In the genomic region with DNA sequence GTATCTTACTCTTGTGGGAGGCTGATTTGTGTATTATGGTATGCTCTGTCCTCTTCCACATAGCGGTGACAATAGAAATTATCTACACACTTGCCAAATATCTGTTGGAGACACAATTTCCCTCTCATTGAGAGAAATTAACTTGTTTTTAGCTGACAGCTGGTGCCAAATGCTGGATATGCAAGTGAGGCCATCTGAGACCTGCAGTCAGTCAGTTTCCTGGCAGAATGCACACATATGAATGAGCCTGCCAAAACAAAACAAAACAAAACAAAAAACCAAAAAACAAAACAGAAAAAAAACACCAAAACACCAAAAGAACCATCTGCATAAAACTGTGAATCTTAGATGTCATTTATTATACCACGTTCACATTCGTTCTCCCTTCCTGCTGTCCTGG, we compare ENCODE assay signal across 25 mouse cellular contexts.
A peak's percentile ranks its signal among the peaks of the same experiment; 100 is the strongest.
DNase-seq lines count a peak whose midpoint lies in the region; ATAC-seq and TF ChIP-seq lines count a peak whose summit lies in the region.
"Had no signal": no experiment of that assay in that cellular context is flagged by ENCODE, and none has a peak within 500 bp of the region (broad histone marks: within the 10 kb centered on the region; RNA-seq: fewer than 3 reads in every experiment).

No protein-coding gene starts in this region.

- H3K4me1 ChIP-seq in kidney, embryonic 14.5 days (ENCODE audit: control insufficient read depth, insufficient read depth, low read length): no peaks in the 10 kb centered on the region
- H3K4me1 ChIP-seq: heart, embryonic 12.5 days; hindbrain, embryonic 10.5 days; liver, embryonic 12.5 days; midbrain, embryonic 10.5 days had no signal

- H3K36me3 ChIP-seq in kidney, embryonic 14.5 days (ENCODE audit: control insufficient read depth, insufficient read depth, low read length): no peaks in the 10 kb centered on the region
- H3K36me3 ChIP-seq: embryonic facial prominence, embryonic 13.5 days; heart, embryonic 12.5 days; hindbrain, embryonic 10.5 days; limb, embryonic 13.5 days; liver, embryonic 12.5 days; midbrain, embryonic 10.5 days had no signal

- WGBS in kidney, embryonic 14.5 days: 98% methylated on average over 3 of the region's 3 CpGs

- no peaks in the 10 kb centered on the region for H3K27me3 ChIP-seq in kidney, embryonic 14.5 days (ENCODE audit: control insufficient read depth, insufficient read depth, low read length)
- H3K27me3 ChIP-seq: embryonic facial prominence, embryonic 13.5 days; heart, embryonic 12.5 days; limb, embryonic 13.5 days; liver, embryonic 12.5 days had no signal

- H3K27ac ChIP-seq in gastrocnemius, adult 2 months: peak overlapping the region; percentile 59
- no peak overlapping the region for H3K27ac ChIP-seq in kidney, embryonic 14.5 days (ENCODE audit: low read depth, low read length)
- H3K27ac ChIP-seq: embryonic facial prominence, embryonic 13.5 days; hindbrain, embryonic 10.5 days; limb, embryonic 13.5 days; liver, embryonic 12.5 days; midbrain, embryonic 10.5 days; stomach, postnatal 0 days had no signal

- H3K4me2 ChIP-seq in kidney, embryonic 14.5 days (replicated peaks; ENCODE audit: low read depth, low read length): no peak overlapping the region
- H3K4me2 ChIP-seq: embryonic facial prominence, embryonic 13.5 days; heart, embryonic 12.5 days; limb, embryonic 13.5 days; liver, embryonic 12.5 days had no signal

- H3K9ac ChIP-seq in kidney, embryonic 14.5 days (ENCODE audit: low read depth, low read length): no peak overlapping the region
- H3K9ac ChIP-seq: embryonic facial prominence, embryonic 13.5 days; heart, embryonic 12.5 days; limb, embryonic 13.5 days; liver, embryonic 12.5 days had no signal

- intact Hi-C loops in gastrocnemius, adult 2 months (cut with DNase I): no loop called here

- no peak for TF ChIP-seq POLR2A in brain, embryonic 14.5 days (IDR thresholded peaks at IDR 0.05; ENCODE audit: borderline replicate concordance, extremely low read depth, insufficient read depth, insufficient read length, poor library complexity, severe bottlenecking)

- no peak for DNase-seq in gastrocnemius, adult 2 months
- no peak for DNase-seq in gastrocnemius, adult 18-20 months (ENCODE audit: low spot score)
- peak; percentile 3 to 10 for DNase-seq in layer of hippocampus, adult 8-10 months (ENCODE audit: low spot score in 2 of 2)
- DNase-seq in layer of hippocampus, postnatal 10 days (ENCODE audit: low spot score in 2 of 2): no peak
- DNase-seq in brain, embryonic 14.5 days (ENCODE audit: low read depth): peak; percentile 82
- DNase-seq in layer of hippocampus, adult 9-11 months: peak; percentile 6
- DNase-seq: adrenal gland, postnatal 25 days; cerebellum, adult 18-20 months; cerebellum, postnatal 25 days; gastrocnemius, postnatal 14 days; heart, adult 11 months; heart, postnatal 10 days; kidney, adult 18-20 months; kidney, postnatal 10 days; lung, adult 18-20 months; lung, postnatal 10 days had no signal

- TF ChIP-seq CTCF in gastrocnemius, adult 2 months (IDR thresholded peaks at IDR 0.05): no peak
- TF ChIP-seq CTCF in brain, embryonic 14.5 days (IDR thresholded peaks at IDR 0.05; ENCODE audit: borderline replicate concordance, extremely low read depth, insufficient read depth, insufficient read length): no peak

- H3K4me3 ChIP-seq in gastrocnemius, adult 2 months: no peak overlapping the region
- H3K4me3 ChIP-seq in kidney, embryonic 14.5 days (ENCODE audit: low read length): no peak overlapping the region
- H3K4me3 ChIP-seq: embryonic facial prominence, embryonic 13.5 days; heart, embryonic 12.5 days; hindbrain, embryonic 10.5 days; limb, embryonic 13.5 days; liver, embryonic 12.5 days; midbrain, embryonic 10.5 days had no signal

- H3K9me3 ChIP-seq in kidney, embryonic 14.5 days (ENCODE audit: control insufficient read depth, low read length): no peaks in the 10 kb centered on the region
- H3K9me3 ChIP-seq: embryonic facial prominence, embryonic 13.5 days; heart, embryonic 12.5 days; hindbrain, embryonic 10.5 days; limb, embryonic 13.5 days; liver, embryonic 12.5 days; midbrain, embryonic 10.5 days had no signal

- no peak for ATAC-seq in kidney, embryonic 14.5 days (ENCODE audit: low FRiP score, low TSS enrichment)
- ATAC-seq: inflammation-experienced regulatory T-cells, adult 6 months; liver, embryonic 12.5 days had no signal

Comparison
In these comparisons a context has a peak if more than half of its experiments do, and no peak if none do; other contexts are left out.
1. DNase-seq: peak in layer of hippocampus, adult 8-10 months (2 of 2), brain, embryonic 14.5 days (single experiment) and layer of hippocampus, adult 9-11 months (single experiment); none in gastrocnemius, adult 2 months (single experiment), gastrocnemius, adult 18-20 months (single experiment) and layer of hippocampus, postnatal 10 days (0 of 2).